ENCODE assay signal across 38 mouse cellular contexts in the genomic region with DNA sequence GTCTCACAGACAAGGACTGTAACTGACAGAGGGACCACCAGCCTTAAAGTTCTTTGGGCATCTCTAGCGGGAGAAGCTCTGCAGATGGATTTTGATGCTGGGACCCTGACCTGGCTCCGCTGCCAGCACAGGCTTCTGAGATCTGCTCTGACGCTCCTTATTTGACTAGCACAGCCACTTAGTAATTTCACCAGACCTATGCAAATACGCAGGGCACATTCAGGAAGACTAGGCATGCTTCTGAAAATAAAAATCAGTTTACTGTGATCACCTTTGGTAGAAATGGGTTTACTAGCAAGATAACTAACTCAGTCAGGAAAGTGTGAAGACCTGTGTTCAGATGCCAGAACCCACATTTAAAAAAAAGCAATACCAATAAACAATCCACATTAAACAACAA. TPM values are rescaled to one million over a fixed set of nuclear protein-coding genes. Genes with fewer than 3 reads are reported as not detected.
"Had no signal": no experiment of that assay in that cellular context is flagged by ENCODE, and none has a peak within 500 bp of the region (broad histone marks: within the 10 kb centered on the region; RNA-seq: fewer than 3 reads in every experiment).

No protein-coding gene starts in this region.

- H3K9ac ChIP-seq: heart, embryonic 12.5 days; heart, embryonic 13.5 days; heart, embryonic 15.5 days; hindbrain, embryonic 12.5 days; hindbrain, embryonic 13.5 days; hindbrain, embryonic 14.5 days; hindbrain, embryonic 15.5 days; intestine, embryonic 15.5 days; kidney, embryonic 15.5 days had no signal

- H3K27ac ChIP-seq: heart, embryonic 10.5 days; heart, embryonic 13.5 days; heart, embryonic 15.5 days; hindbrain, embryonic 10.5 days; hindbrain, embryonic 12.5 days; hindbrain, embryonic 13.5 days; hindbrain, embryonic 14.5 days; hindbrain, embryonic 15.5 days; hindbrain, postnatal 0 days; intestine, embryonic 15.5 days; kidney, embryonic 15.5 days; kidney, postnatal 0 days; layer of hippocampus, adult 2 months had no signal

- ATAC-seq: hindbrain, embryonic 16.5 days; hindbrain, postnatal 0 days; inflammation-experienced regulatory T-cells, adult 6 months; intestine, embryonic 15.5 days; intestine, embryonic 16.5 days; intestine, postnatal 0 days had no signal

- H3K4me1 ChIP-seq: heart, embryonic 10.5 days; heart, embryonic 12.5 days; heart, embryonic 13.5 days; heart, embryonic 15.5 days; hindbrain, embryonic 10.5 days; hindbrain, embryonic 12.5 days; hindbrain, embryonic 13.5 days; hindbrain, embryonic 15.5 days; intestine, embryonic 15.5 days had no signal

- H3K4me3 ChIP-seq: heart, embryonic 10.5 days; heart, embryonic 12.5 days; heart, embryonic 13.5 days; heart, embryonic 15.5 days; hindbrain, embryonic 10.5 days; hindbrain, embryonic 12.5 days; hindbrain, embryonic 13.5 days; hindbrain, embryonic 15.5 days; intestine, embryonic 15.5 days; kidney, embryonic 15.5 days; layer of hippocampus, adult 2 months had no signal

- H3K4me2 ChIP-seq: heart, embryonic 11.5 days; heart, embryonic 12.5 days; heart, embryonic 13.5 days; heart, embryonic 15.5 days; hindbrain, embryonic 12.5 days; hindbrain, embryonic 13.5 days; hindbrain, embryonic 14.5 days; hindbrain, embryonic 15.5 days; intestine, embryonic 15.5 days; kidney, embryonic 15.5 days had no signal

- H3K36me3 ChIP-seq: heart, embryonic 10.5 days; heart, embryonic 12.5 days; heart, embryonic 13.5 days; heart, embryonic 15.5 days; hindbrain, embryonic 10.5 days; hindbrain, embryonic 12.5 days; hindbrain, embryonic 13.5 days; hindbrain, embryonic 15.5 days; intestine, embryonic 15.5 days; kidney, embryonic 15.5 days had no signal

- DNase-seq: heart, postnatal 10 days; heart, postnatal 14 days; heart, postnatal 36 days; heart, postnatal 4 days; kidney, adult 11 months; kidney, adult 18-20 months; kidney, adult 2 months; kidney, adult 8-10 months; kidney, adult 9 months; kidney, postnatal 10 days; kidney, postnatal 14 days; kidney, postnatal 25 days; kidney, postnatal 36 days; kidney, postnatal 4 days; layer of hippocampus, adult 9-11 months; layer of hippocampus, postnatal 36 days had no signal

- H3K9me3 ChIP-seq: heart, embryonic 10.5 days; heart, embryonic 12.5 days; heart, embryonic 13.5 days; heart, embryonic 15.5 days; hindbrain, embryonic 10.5 days; hindbrain, embryonic 12.5 days; hindbrain, embryonic 13.5 days; hindbrain, embryonic 15.5 days; intestine, embryonic 15.5 days; kidney, embryonic 15.5 days had no signal

RNA-seq across cellular contexts. Expression of a gene that starts 8.1 kb away (rescaled TPM):
- total RNA-seq: heart, postnatal 25 days; heart, postnatal 36 days; heart, postnatal 4 days; hematopoietic stem cell, adult 5-6 weeks had no signal
- polyA plus RNA-seq: heart, embryonic 11.5 days; heart, postnatal 0 days had no signal

RNA-seq across cellular contexts. Expression of a gene that starts 38.6 kb away (rescaled TPM):
- total RNA-seq: hematopoietic stem cell, adult 5-6 weeks had no signal
- polyA plus RNA-seq: inflammation-experienced regulatory T-cells, adult 6 months had no signal
